Mouse (Mus musculus) mammary gland, adult 2 months (tissue): ENCODE measurements around the gene Meig1. TPM values are rescaled to one million over a fixed set of nuclear protein-coding genes. Genes with fewer than 3 reads are reported as not detected.

Experiments
- polyA plus RNA-seq: library from polyadenylated mRNA; depleted of rRNA; stranded (reverse); fragments of >200 nt; gene quantifications from 2 replicates; pipeline ENCODE4 v1.2.3, GENCODE M21; 2012; ENCODE audit warnings: low replicate concordance; rRNA removed

Meig1 gene
- polyA plus RNA-seq = not detected in 2 replicates

DNA sequence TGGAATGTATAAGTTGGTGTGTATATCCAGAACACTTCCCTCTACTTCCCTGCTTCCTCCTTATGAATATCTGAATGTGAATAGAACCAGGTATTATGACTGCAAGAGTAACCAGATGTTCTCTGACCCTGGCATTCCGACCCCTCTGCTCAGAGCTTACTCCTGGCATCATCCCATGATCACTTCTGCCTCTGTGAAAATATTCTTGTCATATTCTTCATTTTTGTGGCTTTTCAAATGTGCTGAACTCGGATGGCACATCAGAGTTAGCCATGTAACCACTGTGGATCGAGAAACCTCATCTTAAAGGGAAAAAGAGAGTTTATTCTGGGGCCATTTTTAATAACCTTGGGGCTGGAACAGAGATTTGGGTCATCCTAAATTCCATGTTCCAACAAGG lies at the start of gene Meig1:
TSS of gene Meig1 (minus strand) at position 101 of the 400 bp plus-strand sequence.

DNA sequence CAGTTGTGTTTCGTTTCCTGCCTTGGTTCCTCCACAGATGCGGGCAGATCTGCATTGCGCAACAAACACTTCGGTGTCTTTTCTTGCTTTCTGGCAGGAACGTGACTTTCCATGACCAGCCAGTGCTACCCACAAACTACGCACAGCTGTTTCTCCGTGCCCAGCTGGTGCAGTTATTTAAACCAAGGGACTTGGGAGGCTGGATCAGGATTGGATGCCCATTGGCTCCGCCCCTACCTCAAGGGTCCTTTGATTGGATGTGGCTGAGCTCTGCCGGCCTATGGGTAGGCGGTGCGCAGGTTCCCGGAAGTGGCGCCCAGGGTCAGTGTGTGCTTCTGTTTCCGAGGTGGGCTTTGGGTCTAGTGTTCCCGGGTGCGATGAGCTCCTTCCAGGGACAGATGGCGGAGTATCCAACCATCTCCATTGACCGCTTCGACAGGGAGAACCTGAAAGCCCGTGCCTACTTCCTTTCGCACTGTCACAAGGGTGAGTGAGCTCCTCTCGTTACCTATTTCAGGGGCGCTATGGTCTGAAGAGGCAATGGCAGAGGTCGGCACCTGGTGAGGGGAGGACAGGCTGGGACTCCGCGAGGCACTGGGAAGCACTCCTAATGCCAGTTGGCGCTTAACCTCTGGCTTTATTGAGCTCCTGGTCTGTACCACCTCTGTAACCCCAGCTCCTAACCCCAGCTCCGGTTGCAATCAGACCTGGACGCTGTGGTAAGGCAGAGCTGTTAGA lies 1.6 kb upstream of the Meig1 start, which contains the start of gene Dclre1c:
TSS of gene Dclre1c (plus strand) at position 291 of the 738 bp plus-strand sequence.

DNA sequence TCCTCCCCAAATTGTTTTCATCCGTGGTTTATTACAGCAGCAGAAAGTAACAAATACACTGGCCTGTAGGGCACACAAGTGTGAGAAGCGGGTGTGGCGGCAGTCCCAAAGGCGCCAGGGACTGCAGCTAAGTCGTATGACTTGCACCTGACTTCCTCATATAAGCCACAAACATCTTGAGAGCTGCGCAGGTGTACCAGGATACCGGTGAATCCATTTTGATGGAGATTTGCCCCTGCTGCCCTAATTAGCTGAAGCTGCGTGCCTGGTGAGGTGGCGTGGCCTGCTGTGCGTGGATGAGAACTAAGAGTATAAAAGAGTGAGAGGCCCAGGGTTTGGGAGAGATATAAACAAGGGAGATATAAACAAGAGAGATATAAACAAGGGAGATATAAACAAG lies 25.3 kb downstream of the Meig1 start, which contains the start of gene Olah:
TSS of gene Olah (minus strand) at position 101 of the 400 bp plus-strand sequence.

Other genes with a start within 250 kb of the Meig1 start
- gene Nmt2, start 138.4 kb downstream of the Meig1 start, polyA plus RNA-seq = 6.1 and 16.0 TPM in 2 replicates
- gene Rpp38, start 90.0 kb downstream of the Meig1 start, polyA plus RNA-seq = 2.7 and 6.3 TPM in 2 replicates
- gene Acbd7, start 86.5 kb downstream of the Meig1 start, polyA plus RNA-seq = not detected in 2 replicates
- not detected in 2 replicates for gene Olah, start 25.4 kb downstream of the Meig1 start, polyA plus RNA-seq
- 4.6 and 11.7 TPM in 2 replicates for gene Dclre1c, start 1.5 kb upstream of the Meig1 start, polyA plus RNA-seq
- gene Suv39h2, start 52.4 kb upstream of the Meig1 start, polyA plus RNA-seq = 0.32 and 0.90 TPM in 2 replicates
- 1.4 and 1.6 TPM in 2 replicates for gene Gm45902, start 90.1 kb upstream of the Meig1 start, polyA plus RNA-seq
- 21.9 and 30.0 TPM in 2 replicates for gene Hspa14, start 90.2 kb upstream of the Meig1 start, polyA plus RNA-seq
- 0.65 and 3.9 TPM in 2 replicates for gene Cdnf, start 90.4 kb upstream of the Meig1 start, polyA plus RNA-seq
- gene Fam107b, start 147.8 kb upstream of the Meig1 start, polyA plus RNA-seq = 15.7 and 24.3 TPM in 2 replicates